Mouse (Mus musculus) ovary, adult 18-20 months (tissue): Measurements from ENCODE around the gene Psme2.

Experiments
- DNase-seq: peaks from one replicate; pipeline ENCODE4 v3.0.0; 2022; ENCODE audit warnings: low spot score, mixed read lengths

The Psme2 gene

GRCm38 (mm10) chr14:55567496-55567895 lies 23.4 kb downstream of the Psme2 start:
- DNase-seq = no peak

- DNase-seq = no peak
Measured at GRCm38 (mm10) chr14:55565748-55566147, 25.2 kb downstream of the Psme2 start.

GRCm38 (mm10) chr14:55563249-55563648 lies 27.7 kb downstream of the Psme2 start:
- DNase-seq = no peak

- DNase-seq = no peak
Measured at GRCm38 (mm10) chr14:55561860-55562259, 29.1 kb downstream of the Psme2 start.

- DNase-seq = peak; percentile 99
Measured at GRCm38 (mm10) chr14:55560202-55561073, 30.5 kb downstream of the Psme2 start, which contains the start of gene A730061H03Rik. Gene A730061H03Rik, minus strand, starts transcription at chr14:55560406.

GRCm38 (mm10) chr14:55559799-55560201 lies 31.1 kb downstream of the Psme2 start, which contains the start of gene Dcaf11:
Gene Dcaf11, plus strand, starts transcription at chr14:55560006.
- DNase-seq = peak; percentile 84

- no peak for DNase-seq
Measured at GRCm38 (mm10) chr14:55558740-55559448, 32.0 kb downstream of the Psme2 start.

- DNase-seq = no peak
Measured at GRCm38 (mm10) chr14:55557587-55557986, 33.3 kb downstream of the Psme2 start.

GRCm38 (mm10) chr14:55557003-55557402 lies 33.9 kb downstream of the Psme2 start:
- DNase-seq = peak; percentile 63

- no peak for DNase-seq
Measured at GRCm38 (mm10) chr14:55555788-55556187, 35.1 kb downstream of the Psme2 start.

GRCm38 (mm10) chr14:55554635-55555034 lies 36.3 kb downstream of the Psme2 start:
- DNase-seq = no peak

- DNase-seq = no peak
Measured at GRCm38 (mm10) chr14:55551794-55552193, 39.1 kb downstream of the Psme2 start.

GRCm38 (mm10) chr14:55551347-55551746 lies 39.6 kb downstream of the Psme2 start:
- DNase-seq = no peak

- no peak for DNase-seq
Measured at GRCm38 (mm10) chr14:55550191-55550590, 40.7 kb downstream of the Psme2 start.

GRCm38 (mm10) chr14:55544334-55544733 lies 46.6 kb downstream of the Psme2 start:
- no peak for DNase-seq

GRCm38 (mm10) chr14:55542268-55542667 lies 48.6 kb downstream of the Psme2 start:
- DNase-seq = no peak

- DNase-seq = peak; percentile 77
Measured at GRCm38 (mm10) chr14:55540787-55541321, 50.1 kb downstream of the Psme2 start.

- peak; percentile 93 for DNase-seq
Measured at GRCm38 (mm10) chr14:55540067-55540786, 50.7 kb downstream of the Psme2 start, which contains the start of gene Pck2. Gene Pck2, plus strand, starts transcription at chr14:55540266.
